Mouse (Mus musculus) MEL (cell line): Measurements from ENCODE around the gene Dbnl.
A peak's percentile ranks its signal among the peaks of the same experiment; 100 is the strongest.

Experiments used
- CTCF ChIP-seq, 3 experiments: IDR thresholded peaks in 2 of 3; conservative IDR thresholded peaks in 1 of 3; 2 replicates each; pipeline ENCODE4 v1.5.1; 2011 to 2012; ENCODE audit warnings: low read length in 3 of 3, low read depth in 2 of 3, mild to moderate bottlenecking in 2 of 3, improper control_type of control experiment in 1 of 3, inconsistent platforms in 1 of 3, mixed read lengths in 1 of 3, moderate library complexity in 1 of 3; ENCODE audit not compliant: control insufficient read depth in 1 of 3, insufficient read depth in 1 of 3, poor library complexity in 1 of 3, severe bottlenecking in 1 of 3
- E2F4 ChIP-seq: IDR thresholded peaks from 2 replicates; pipeline ENCODE4 v1.6.1; 2011; ENCODE audit warnings: low read depth, low read length, improper control_type of control experiment, borderline replicate concordance
- EP300 ChIP-seq, 2 experiments: IDR thresholded peaks; 2 replicates each; pipeline ENCODE4 v1.6.1; 2011; ENCODE audit warnings: improper control_type of control experiment in 2 of 2, low read length in 2 of 2, low read depth in 1 of 2, mild to moderate bottlenecking in 1 of 2
- JUND ChIP-seq: IDR thresholded peaks from 2 replicates; pipeline ENCODE4 v1.6.1; 2011; ENCODE audit warnings: low read depth, mild to moderate bottlenecking, improper control_type of control experiment, low read length
- KAT2A ChIP-seq: conservative IDR thresholded peaks from 2 replicates; pipeline ENCODE4 v1.6.1; 2012; ENCODE audit warnings: low read depth, low read length, improper control_type of control experiment, inconsistent platforms
- MAFK ChIP-seq: IDR thresholded peaks from 2 replicates; pipeline ENCODE4 v1.6.1; 2011; ENCODE audit warnings: low read depth, mild to moderate bottlenecking, low read length, improper control_type of control experiment, borderline replicate concordance
- NELFE ChIP-seq: IDR thresholded peaks from 2 replicates; pipeline ENCODE4 v1.6.1; 2011; ENCODE audit warnings: low read depth, low read length, improper control_type of control experiment
- POLR2A ChIP-seq, 2 experiments: IDR thresholded peaks; 2 replicates each; pipeline ENCODE4 v1.6.1; 2011 to 2012; ENCODE audit warnings: low read length in 2 of 2, mild to moderate bottlenecking in 2 of 2, control low read depth in 1 of 2, improper control_type of control experiment in 1 of 2, low read depth in 1 of 2, moderate library complexity in 1 of 2; ENCODE audit not compliant: control insufficient read depth in 1 of 2, insufficient read depth in 1 of 2, poor library complexity in 1 of 2
- POLR2AphosphoS5 ChIP-seq: IDR thresholded peaks from 2 replicates; pipeline ENCODE4 v1.6.1; 2012; ENCODE audit warnings: low read depth, borderline replicate concordance, mild to moderate bottlenecking, inconsistent platforms, low read length, moderate library complexity, mixed read lengths
- RAD21 ChIP-seq: IDR thresholded peaks from 2 replicates; pipeline ENCODE4 v1.6.1; 2011; ENCODE audit warnings: mild to moderate bottlenecking, low read depth, low read length, improper control_type of control experiment

DNA sequence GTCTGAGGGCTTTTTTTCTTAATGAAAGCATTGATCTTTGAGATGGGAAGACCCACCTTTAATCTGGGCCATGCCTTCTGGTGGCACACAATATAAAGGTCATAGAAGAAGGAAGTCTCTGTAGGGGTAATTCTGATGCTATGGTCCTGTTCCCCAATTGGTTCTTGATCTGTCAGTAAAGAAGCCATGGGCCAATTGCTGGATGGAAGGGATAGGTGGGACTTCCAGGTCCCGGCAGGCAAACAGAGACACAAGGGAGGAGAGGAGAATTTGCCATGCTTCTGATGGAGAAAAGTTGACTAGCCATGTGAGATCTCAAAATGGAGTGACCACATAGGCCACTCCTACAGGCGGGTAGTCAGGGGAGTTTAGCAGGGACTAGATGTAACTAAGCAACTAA is 30.9 kb downstream of the Dbnl start:
- TF ChIP-seq RAD21 (no peak), KAT2A (no peak), NELFE (peak; percentile 75), POLR2A (IDR thresholded peaks at IDR 0.05; ENCODE audit: control insufficient read depth in 1 of 2, insufficient read depth in 1 of 2, low read depth in 1 of 2, low read length in 2 of 2, poor library complexity in 1 of 2) (peak in 1 of 2 experiments; percentile 80; a peak in 2 of 4 replicates), CTCF (IDR thresholded peaks at IDR 0.05 in 2 of 3, conservative IDR thresholded peaks at IDR 0.05 in 1 of 3; ENCODE audit: control insufficient read depth in 1 of 3, insufficient read depth in 1 of 3, low read depth in 2 of 3, low read length in 3 of 3, poor library complexity in 1 of 3, severe bottlenecking in 1 of 3) (no peak), POLR2AphosphoS5 (no peak), E2F4 (no peak), EP300 (IDR thresholded peaks at IDR 0.05; ENCODE audit: low read depth in 1 of 2, low read length in 2 of 2) (no peak), JUND (no peak), MAFK (no peak)
